Mouse (Mus musculus) neural tube, embryonic 14.5 days (tissue): ENCODE measurements around the gene Acox2. TPM values are rescaled to one million over a fixed set of nuclear protein-coding genes. Genes with fewer than 3 reads are reported as not detected.

Experiments used
- ATAC-seq: fragments of 200-750 bp; cut with Nextera tagmentation; 2 replicates; pipeline ENCODE4 v1.8.0; 2017; ENCODE audit warnings: low read depth, mild to moderate bottlenecking, moderate TSS enrichment, moderate library complexity
- H3K27ac ChIP-seq: fragments of 300-500 bp; sonication (generic); 2 replicates; pipeline ENCODE4 v1.5.1; 2014; ENCODE audit warnings: low read depth, mild to moderate bottlenecking, control low read depth, low read length, moderate library complexity, mixed read lengths
- H3K27me3 ChIP-seq: fragments of 300-500 bp; sonication (generic); 2 replicates; pipeline ENCODE4 v1.6.1; 2014; ENCODE audit warnings: low read length; ENCODE audit not compliant: control insufficient read depth, insufficient read depth
- H3K36me3 ChIP-seq: fragments of 300-500 bp; sonication (generic); 2 replicates; pipeline ENCODE4 v1.6.1; 2014; ENCODE audit warnings: low read length, mixed read lengths; ENCODE audit not compliant: control insufficient read depth, insufficient read depth
- H3K4me1 ChIP-seq: fragments of 300-500 bp; sonication (generic); 2 replicates; pipeline ENCODE4 v1.6.1; 2014; ENCODE audit warnings: low read length; ENCODE audit not compliant: control insufficient read depth, insufficient read depth
- H3K4me2 ChIP-seq: fragments of 300-500 bp; sonication (generic); 2 replicates; pipeline ENCODE4 v1.6.1; 2014; ENCODE audit warnings: mild to moderate bottlenecking, low read depth, low read length, control low read depth
- H3K4me3 ChIP-seq: fragments of 300-500 bp; sonication (generic); 2 replicates; pipeline ENCODE4 v1.5.1; 2014; ENCODE audit warnings: low read depth, low read length, control low read depth, mixed read lengths
- H3K9ac ChIP-seq: fragments of 300-500 bp; sonication (generic); replicated peaks from 2 replicates; pipeline ENCODE4 v1.6.1; 2014; ENCODE audit warnings: low read depth, mild to moderate bottlenecking, control low read depth, low read length, mixed read lengths
- H3K9me3 ChIP-seq: fragments of 300-500 bp; sonication (generic); 2 replicates; pipeline ENCODE4 v1.6.1; 2016; ENCODE audit warnings: low read length; ENCODE audit not compliant: control insufficient read depth
- WGBS: fragments of 180-500 bp; shearing (Covaris S2); extraction: QIAGEN DNeasy Blood & Tissue Kit; methylation state at CpG from one replicate; pipeline ENCODE4 v1.1.7; 2014; 5-methylcytosine and 5-hydroxymethylcytosine counted together
- polyA plus RNA-seq: library from polyadenylated mRNA; unstranded; fragments of >200 nt; fragmentation: Nextera tagmentation; extraction: Ambion mirVana; gene quantifications from 2 replicates; pipeline ENCODE4 v1.2.1, GENCODE M21; 2014

The Acox2 gene
- not detected in 2 replicates for polyA plus RNA-seq

GRCm38 (mm10) chr14:8259166-8259565, at the start of gene Acox2:
TSS of gene Acox2 (minus strand) at chr14:8259353.
- no peaks in the 10 kb centered on the region for H3K36me3 ChIP-seq
- no peaks in the 10 kb centered on the region for H3K27me3 ChIP-seq
- no peak within 1 kb of the TSS for H3K4me2 ChIP-seq
- no peaks in the 10 kb centered on the region for H3K9me3 ChIP-seq
- H3K27ac ChIP-seq: no peak within 1 kb of the TSS
- H3K9ac ChIP-seq: no peak within 1 kb of the TSS
- ATAC-seq: no peak
- no peak within 1 kb of the TSS for H3K4me3 ChIP-seq
- WGBS: 77% methylated on average over 3 of the region's 3 CpGs
- H3K4me1 ChIP-seq: no peaks in the 10 kb centered on the region

- Histone ChIP-seq H3K9me3 (no peaks in the 10 kb centered on the region), H3K4me1 (0 out of 2 replicates have a peak, but pooled peaks cover 2% of the 10 kb centered on the region), H3K27me3 (no peaks in the 10 kb centered on the region), H3K27ac (no peak overlapping the region), H3K9ac (no peak overlapping the region), H3K4me2 (no peak overlapping the region), H3K4me3 (no peak overlapping the region), H3K36me3 (no peaks in the 10 kb centered on the region)
- 76% methylated on average over 3 of the region's 3 CpGs for WGBS
- ATAC-seq: no peak
These were observed 49.5 kb upstream of the Acox2 start for GRCm38 (mm10) chr14:8308650-8309049.

GRCm38 (mm10) chr14:8306884-8307283, 47.7 kb upstream of the Acox2 start:
- H3K4me3 ChIP-seq: no peak overlapping the region
- no peak for ATAC-seq
- WGBS: 86% methylated on average over 6 of the region's 6 CpGs

GRCm38 (mm10) chr14:8305014-8305413, 45.9 kb upstream of the Acox2 start:
- ATAC-seq: no peak
- Histone ChIP-seq H3K27me3 (no peaks in the 10 kb centered on the region), H3K9me3 (no peaks in the 10 kb centered on the region), H3K9ac (no peak overlapping the region), H3K4me1 (peaks cover 7% of the 10 kb centered on the region; the same call in 1 of the 2 replicates), H3K4me2 (no peak overlapping the region), H3K36me3 (no peaks in the 10 kb centered on the region), H3K4me3 (no peak overlapping the region), H3K27ac (no peak overlapping the region)
- 54% methylated on average over 3 of the region's 3 CpGs for WGBS

More at GRCm38 (mm10) chr14:8306884-8307283, 47.7 kb upstream of the Acox2 start:
- H3K27ac ChIP-seq: no peak overlapping the region
- H3K27me3 ChIP-seq: no peaks in the 10 kb centered on the region
- no peaks in the 10 kb centered on the region for H3K36me3 ChIP-seq
- H3K9ac ChIP-seq: no peak overlapping the region
- no peaks in the 10 kb centered on the region for H3K9me3 ChIP-seq
- H3K4me1 ChIP-seq: peaks cover 7% of the 10 kb centered on the region; the same call in 1 of the 2 replicates
- no peak overlapping the region for H3K4me2 ChIP-seq

- Histone ChIP-seq H3K36me3 (no peaks in the 10 kb centered on the region), H3K4me3 (no peak overlapping the region), H3K4me1 (peaks cover 5% of the 10 kb centered on the region; the same call in 1 of the 2 replicates), H3K4me2 (no peak overlapping the region), H3K27me3 (no peaks in the 10 kb centered on the region), H3K27ac (no peak overlapping the region), H3K9me3 (no peaks in the 10 kb centered on the region), H3K9ac (no peak overlapping the region)
- no peak for ATAC-seq
These were observed 44.9 kb upstream of the Acox2 start for GRCm38 (mm10) chr14:8304082-8304481.

GRCm38 (mm10) chr14:8302687-8303086, 43.5 kb upstream of the Acox2 start:
- ATAC-seq: no peak
- 17% methylated on average over 10 of the region's 10 CpGs for WGBS

GRCm38 (mm10) chr14:8300281-8300680, 41.1 kb upstream of the Acox2 start:
- WGBS: 30% methylated on average over 8 of the region's 8 CpGs
- no peak for ATAC-seq
- H3K4me2 ChIP-seq: no peak overlapping the region
- H3K4me1 ChIP-seq: peaks cover 5% of the 10 kb centered on the region; the same call in 1 of the 2 replicates
- no peaks in the 10 kb centered on the region for H3K36me3 ChIP-seq
- H3K27ac ChIP-seq: no peak overlapping the region
- H3K9ac ChIP-seq: no peak overlapping the region
- no peak overlapping the region for H3K4me3 ChIP-seq
- no peaks in the 10 kb centered on the region for H3K9me3 ChIP-seq
- H3K27me3 ChIP-seq: no peaks in the 10 kb centered on the region

More at GRCm38 (mm10) chr14:8302687-8303086, 43.5 kb upstream of the Acox2 start:
- H3K4me3 ChIP-seq: no peak overlapping the region
- H3K9me3 ChIP-seq: no peaks in the 10 kb centered on the region
- H3K4me2 ChIP-seq: no peak overlapping the region
- peaks cover 5% of the 10 kb centered on the region; the same call in 1 of the 2 replicates for H3K4me1 ChIP-seq
- no peaks in the 10 kb centered on the region for H3K36me3 ChIP-seq
- no peaks in the 10 kb centered on the region for H3K27me3 ChIP-seq
- no peak overlapping the region for H3K9ac ChIP-seq
- H3K27ac ChIP-seq: no peak overlapping the region

GRCm38 (mm10) chr14:8297889-8298293, 38.7 kb upstream of the Acox2 start:
- Histone ChIP-seq H3K9me3 (no peaks in the 10 kb centered on the region), H3K4me2 (no peak overlapping the region), H3K9ac (no peak overlapping the region), H3K4me3 (no peak overlapping the region), H3K4me1 (peaks cover 3% of the 10 kb centered on the region; the same call in 1 of the 2 replicates), H3K27me3 (no peaks in the 10 kb centered on the region), H3K36me3 (no peaks in the 10 kb centered on the region), H3K27ac (no peak overlapping the region)
- no peak for ATAC-seq
- 76% methylated on average over 5 of the region's 5 CpGs for WGBS

GRCm38 (mm10) chr14:8294257-8294656, 35.1 kb upstream of the Acox2 start:
- H3K4me1 ChIP-seq: no peaks in the 10 kb centered on the region
- H3K27ac ChIP-seq: no peak overlapping the region
- no peak overlapping the region for H3K9ac ChIP-seq
- H3K4me3 ChIP-seq: no peak overlapping the region
- ATAC-seq: no peak
- no peaks in the 10 kb centered on the region for H3K36me3 ChIP-seq
- no peak overlapping the region for H3K4me2 ChIP-seq
- no peaks in the 10 kb centered on the region for H3K9me3 ChIP-seq
- H3K27me3 ChIP-seq: no peaks in the 10 kb centered on the region
- 93% methylated on average over 1 of the region's 1 CpGs for WGBS
